Mouse (Mus musculus): ENCODE measurements around the gene Gadd45gip1. TPM values are rescaled to one million over a fixed set of nuclear protein-coding genes. Genes with fewer than 3 reads are reported as not detected.
"Not testable (repeated sequence)": the region's sequence is repeated elsewhere in the genome, so short reads cannot be mapped to it uniquely, and the experiment has no call there.

Gadd45gip1 gene
- total RNA-seq, 4 experiments from 2014 or later: 31.0 to 34.9 (median 33.1) TPM

DNA sequence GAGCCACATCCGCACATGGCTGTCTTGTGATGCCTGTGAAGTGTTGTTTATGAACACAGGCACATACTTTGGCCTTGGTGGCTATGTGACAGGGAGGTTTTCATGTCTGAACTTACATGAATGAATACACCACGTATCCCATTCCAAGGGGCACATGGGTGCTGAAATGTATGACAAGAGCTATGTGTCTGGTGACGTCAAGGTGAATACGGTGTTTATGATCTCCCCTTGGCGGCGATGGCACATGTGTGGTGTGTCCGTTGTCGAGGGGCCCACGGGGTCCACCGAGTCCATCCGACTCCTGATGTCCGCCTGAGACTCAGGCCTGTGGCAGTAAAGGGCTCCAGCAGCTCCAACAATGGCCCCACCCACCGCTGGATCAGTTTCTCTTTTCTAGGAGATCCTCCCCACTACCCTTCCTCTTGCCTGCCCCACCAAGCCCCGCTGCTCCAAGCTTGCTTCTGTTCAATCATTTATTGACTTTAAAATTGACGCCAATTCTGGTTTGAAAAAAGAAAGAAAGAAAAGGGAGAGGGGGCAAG is 34.0 kb upstream of the Gadd45gip1 start:
- DNase-seq (ENCODE audit: low spot score): no peak

- no peak for DNase-seq (ENCODE audit: low spot score)
Measured at GRCm38 (mm10) chr8:84797971-84798370, 33.4 kb upstream of the Gadd45gip1 start.

GRCm38 (mm10) chr8:84798446-84799135 is 32.7 kb upstream of the Gadd45gip1 start:
- no peak for DNase-seq (ENCODE audit: low spot score)

DNA sequence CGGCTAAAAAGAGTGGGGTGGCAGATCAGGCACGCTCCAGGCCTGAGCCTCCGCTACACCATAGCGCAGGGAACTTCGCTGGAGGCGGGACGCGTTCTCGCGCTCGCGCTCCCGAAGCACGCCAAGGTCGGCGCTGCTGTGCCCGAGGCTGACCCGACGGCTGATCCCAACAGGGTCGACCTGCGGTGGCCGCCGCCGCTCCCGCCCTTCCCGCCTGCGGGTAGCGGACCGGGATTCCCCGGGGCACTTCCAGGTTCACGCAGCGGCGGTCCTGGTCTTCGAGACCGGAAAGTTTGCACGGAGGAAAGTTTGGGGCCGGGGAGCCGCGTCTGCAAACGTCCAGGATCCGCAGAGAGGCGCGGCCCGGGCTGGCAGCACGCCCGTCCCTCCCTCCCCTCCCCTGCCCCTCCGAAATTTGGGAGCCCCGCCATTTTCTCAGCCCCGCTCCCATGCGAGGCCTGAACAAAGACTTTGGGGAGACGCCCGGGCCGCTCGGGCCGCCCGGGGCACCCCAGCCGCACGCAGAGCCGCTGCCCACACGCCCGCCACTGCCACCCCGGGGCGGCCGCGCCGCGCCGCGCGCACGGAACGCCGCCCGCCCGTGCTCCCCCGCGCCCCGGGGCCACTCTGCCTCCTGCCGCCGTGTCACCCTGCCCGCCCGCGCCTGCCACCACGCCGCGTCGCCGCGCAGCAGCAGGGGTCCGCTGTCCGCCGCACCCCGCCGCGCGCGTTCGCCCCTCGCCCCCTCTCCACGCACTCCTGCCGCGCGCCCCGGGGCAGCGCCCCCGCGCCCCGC is 32.0 kb upstream of the Gadd45gip1 start:
- DNase-seq (ENCODE audit: low spot score): no peak

GRCm38 (mm10) chr8:84799999-84800831 is 31.1 kb upstream of the Gadd45gip1 start, which contains the start of gene Nfix:
Gene Nfix (minus strand): TSS chr8:84800344.
- no peak for DNase-seq (ENCODE audit: low spot score)

DNA sequence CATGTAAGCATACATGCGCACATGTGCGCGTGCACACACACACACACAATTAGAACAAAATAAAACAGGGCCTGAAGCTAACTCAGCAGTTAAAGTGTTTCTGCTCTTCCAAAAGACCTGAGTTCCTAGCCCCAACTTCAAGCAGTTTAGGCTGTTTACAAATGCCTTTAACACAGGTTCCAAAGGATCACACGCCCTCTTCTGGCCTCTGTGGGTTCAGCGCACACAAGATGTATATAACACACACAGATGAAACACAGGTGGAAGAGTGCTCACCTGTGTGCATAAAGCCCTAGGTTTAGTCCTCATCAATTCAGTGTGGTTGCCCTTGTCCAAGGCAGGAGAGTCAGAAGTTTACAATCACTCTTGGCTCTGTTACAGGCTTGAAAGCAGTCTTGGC is 25.3 kb upstream of the Gadd45gip1 start:
- no peak for DNase-seq (ENCODE audit: low spot score)

DNA sequence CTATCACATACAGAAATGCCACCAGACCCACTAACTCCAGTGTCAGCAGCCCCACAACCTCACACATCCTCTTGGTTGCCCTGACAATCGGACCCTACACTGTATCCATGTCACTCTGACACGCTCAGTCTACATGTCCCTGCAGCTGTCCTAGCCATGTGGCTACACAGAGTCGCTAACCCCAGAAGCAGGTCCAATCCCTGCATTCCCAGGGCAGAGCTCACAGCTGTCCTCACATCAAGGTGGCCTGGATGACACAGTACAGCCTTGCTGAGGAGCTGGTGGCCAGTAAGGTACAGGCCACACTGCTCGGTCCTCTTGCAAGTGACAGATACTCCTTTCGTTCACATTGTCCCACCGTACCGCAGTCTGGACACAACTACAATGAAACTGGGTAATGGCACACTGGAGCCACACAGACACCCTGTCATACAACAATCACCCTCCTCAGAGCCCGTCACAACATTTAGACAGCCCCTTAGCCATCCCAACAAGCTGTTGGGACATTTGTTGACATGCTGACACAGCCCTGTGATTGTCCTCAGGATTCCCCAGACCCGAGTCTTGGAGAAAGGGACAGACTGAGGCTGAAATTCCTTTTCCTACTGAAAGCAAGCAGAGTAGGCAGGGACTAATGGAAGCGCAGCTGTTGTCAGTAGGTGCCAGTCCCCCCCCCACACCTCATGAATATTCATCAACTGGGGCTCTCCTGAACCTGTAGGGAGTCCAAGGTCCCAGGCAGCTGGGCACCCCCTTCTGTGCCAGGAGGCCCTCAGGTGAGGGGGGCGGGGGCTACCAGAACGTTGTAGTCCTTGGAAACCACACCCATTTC is 22.0 kb upstream of the Gadd45gip1 start:
- DNase-seq (ENCODE audit: low spot score): no peak

GRCm38 (mm10) chr8:84809941-84810280 is 21.4 kb upstream of the Gadd45gip1 start:
- DNase-seq (ENCODE audit: low spot score): no peak

GRCm38 (mm10) chr8:84810896-84811295 is 20.4 kb upstream of the Gadd45gip1 start:
- DNase-seq (ENCODE audit: low spot score): peak; percentile 90

DNA sequence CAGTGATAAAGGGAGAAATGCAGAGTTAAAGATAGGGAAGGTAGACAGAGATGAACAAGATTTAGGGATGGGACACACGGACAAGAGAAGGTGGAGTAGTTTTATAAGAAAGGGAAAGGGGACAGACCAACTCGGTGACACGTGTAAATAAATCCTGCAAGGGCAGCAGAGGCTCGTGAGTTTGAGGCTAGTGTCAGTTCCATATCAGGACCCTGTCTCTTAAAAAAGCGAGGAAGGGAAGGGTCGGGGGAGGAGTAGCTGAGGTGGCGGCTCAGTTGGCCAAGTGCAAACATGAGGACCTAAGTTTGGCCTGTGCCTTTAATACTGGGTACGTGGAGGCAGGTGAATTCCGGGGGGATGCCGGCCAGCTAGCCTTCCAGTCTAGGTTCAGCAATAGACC is 20.0 kb upstream of the Gadd45gip1 start:
- no peak for DNase-seq (ENCODE audit: low spot score)

DNA sequence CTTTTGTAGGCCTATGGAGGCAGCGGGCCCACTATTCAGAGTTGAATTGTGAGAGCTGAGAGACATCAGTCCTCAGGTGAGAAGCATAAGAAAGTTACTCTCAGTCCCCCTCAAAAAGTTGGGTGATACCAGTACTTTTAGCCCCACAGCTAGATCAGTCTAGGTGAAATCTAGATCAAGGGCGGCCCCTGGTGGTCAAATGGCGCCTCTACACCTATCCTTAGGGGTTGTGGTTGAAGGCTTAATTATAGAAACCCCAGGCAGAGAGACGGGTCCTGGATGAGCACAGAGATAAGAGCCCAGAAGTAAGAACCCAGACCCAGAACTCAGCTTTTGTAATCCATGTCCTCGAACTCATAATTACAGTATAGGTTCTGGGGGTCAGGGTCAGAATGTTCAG is 18.3 kb upstream of the Gadd45gip1 start:
- DNase-seq (ENCODE audit: low spot score): peak; percentile 88

DNA sequence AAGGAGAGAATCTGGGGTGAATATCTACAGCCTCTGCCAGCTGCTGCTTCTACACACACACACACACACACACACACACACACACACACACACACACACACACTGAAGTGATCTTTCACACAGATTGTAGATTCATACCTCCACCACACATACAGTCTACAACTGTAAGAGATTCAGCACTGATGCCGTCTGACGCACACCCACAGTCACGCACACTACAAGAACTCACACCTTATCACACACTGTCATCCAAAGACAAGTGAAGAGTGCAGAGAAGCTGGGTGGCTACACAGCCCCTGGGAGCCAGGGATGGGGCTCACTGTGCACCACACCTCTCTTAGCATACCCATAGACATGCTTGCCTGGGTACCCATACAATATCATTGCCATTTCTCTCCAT is 17.5 kb upstream of the Gadd45gip1 start:
- DNase-seq (ENCODE audit: low spot score): no peak

DNA sequence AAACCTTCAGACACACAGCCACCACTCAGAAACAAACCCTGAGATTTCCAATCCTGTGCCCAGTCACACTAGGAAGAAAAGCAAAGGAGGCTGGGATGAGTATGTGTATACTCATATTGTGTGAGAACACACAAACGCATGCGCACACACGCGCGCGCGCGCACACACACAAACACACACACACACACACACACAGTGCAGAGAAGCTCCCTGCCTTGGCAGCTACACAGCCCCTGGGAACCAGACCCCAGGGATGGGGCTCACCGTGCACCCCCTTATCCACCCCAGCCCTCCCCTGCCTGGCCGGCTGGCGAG is 17.1 kb upstream of the Gadd45gip1 start:
- DNase-seq (ENCODE audit: low spot score): no peak

GRCm38 (mm10) chr8:84814555-84815441 is 16.5 kb upstream of the Gadd45gip1 start:
- DNase-seq (ENCODE audit: low spot score): no peak

DNA sequence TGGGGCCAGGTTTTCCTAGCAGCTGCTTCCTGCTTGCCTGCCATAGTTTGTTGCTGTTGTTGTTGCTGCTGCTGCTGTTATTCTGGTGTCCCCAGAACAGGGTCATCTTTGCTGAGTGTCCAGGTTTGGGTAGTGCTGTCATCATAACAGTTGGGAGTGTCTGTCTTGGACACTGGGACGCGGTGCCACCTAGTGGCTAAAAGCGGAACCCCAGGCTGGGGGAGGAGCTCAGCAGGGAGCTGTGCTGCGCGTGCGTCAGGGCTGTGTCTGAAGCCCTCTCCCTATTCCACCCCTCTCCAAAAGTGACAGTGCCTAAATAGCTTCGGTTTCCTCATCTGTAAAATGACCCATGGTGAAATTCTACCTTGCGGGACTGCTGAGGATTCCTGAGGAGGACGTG is 15.8 kb upstream of the Gadd45gip1 start:
- peak; percentile 97 for DNase-seq (ENCODE audit: low spot score)

- DNase-seq (ENCODE audit: low spot score): no peak
Measured at GRCm38 (mm10) chr8:84816117-84816516, 15.2 kb upstream of the Gadd45gip1 start.

DNA sequence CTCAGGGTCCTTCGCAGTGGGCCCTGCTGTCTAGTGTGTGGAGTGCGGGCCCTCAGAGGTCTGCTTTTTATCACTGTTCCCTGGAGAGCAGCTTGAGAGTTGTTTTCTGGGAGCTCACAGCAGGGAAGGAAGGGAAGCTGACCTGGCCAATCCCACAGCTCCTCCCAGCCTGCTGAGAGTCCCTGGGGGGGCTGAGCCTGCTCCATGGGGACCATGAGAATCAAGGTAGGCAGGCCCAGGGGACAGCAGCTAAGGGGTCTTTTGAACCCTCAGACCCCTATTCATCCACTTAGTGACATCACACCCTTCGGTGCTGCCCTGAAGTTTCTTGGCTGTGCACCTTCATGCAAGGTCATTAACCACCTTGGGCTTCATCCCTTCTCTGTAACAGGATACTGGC is 8.6 kb upstream of the Gadd45gip1 start, which contains the start of gene Dand5:
TSS of gene Dand5 (minus strand) at position 101 of the 400 bp plus-strand sequence.
- no peak for DNase-seq (ENCODE audit: low spot score)

- DNase-seq (ENCODE audit: low spot score): no peak
Measured at GRCm38 (mm10) chr8:84823653-84824052, 7.7 kb upstream of the Gadd45gip1 start.

- DNase-seq (ENCODE audit: low spot score): no peak
Measured at GRCm38 (mm10) chr8:84825636-84826035, 5.7 kb upstream of the Gadd45gip1 start.

GRCm38 (mm10) chr8:84826518-84826917 is 4.8 kb upstream of the Gadd45gip1 start:
- not testable (repeated sequence) for DNase-seq (ENCODE audit: low spot score)
